Mouse (Mus musculus) heart, embryonic 12.5 days (tissue): ENCODE data around the gene Vegfa. TPM values are rescaled to one million over a fixed set of nuclear protein-coding genes. Genes with fewer than 3 reads are reported as not detected.

Experiments
- ATAC-seq: fragments of 200-750 bp; cut with Nextera tagmentation; 2 replicates; pipeline ENCODE4 v1.8.0; 2017; ENCODE audit warnings: moderate TSS enrichment, moderate library complexity; ENCODE audit not compliant: insufficient number of reproducible peaks, low FRiP score
- H3K27ac ChIP-seq: fragments of 300-500 bp; sonication (generic); 2 replicates; pipeline ENCODE4 v1.5.1; 2016; ENCODE audit warnings: mild to moderate bottlenecking, moderate library complexity; ENCODE audit not compliant: poor library complexity, severe bottlenecking
- H3K27me3 ChIP-seq: fragments of 300-500 bp; sonication (generic); replicated peaks from 2 replicates; pipeline ENCODE4 v1.6.1; 2016; ENCODE audit warnings: mild to moderate bottlenecking, moderate library complexity
- H3K36me3 ChIP-seq: fragments of 300-500 bp; sonication (generic); 2 replicates; pipeline ENCODE4 v1.6.1; 2016; ENCODE audit warnings: mild to moderate bottlenecking, moderate library complexity
- H3K4me1 ChIP-seq: fragments of 300-500 bp; sonication (generic); replicated peaks from 2 replicates; pipeline ENCODE4 v1.6.1; 2016; ENCODE audit warnings: mild to moderate bottlenecking
- H3K4me2 ChIP-seq: fragments of 300-500 bp; sonication (generic); 2 replicates; pipeline ENCODE4 v1.6.1; 2016; ENCODE audit warnings: mild to moderate bottlenecking, moderate library complexity
- H3K4me3 ChIP-seq: fragments of 300-500 bp; sonication (generic); 2 replicates; pipeline ENCODE4 v1.5.1; 2016; ENCODE audit warnings: mild to moderate bottlenecking
- H3K9ac ChIP-seq: fragments of 300-500 bp; sonication (generic); 2 replicates; pipeline ENCODE4 v1.6.1; 2016; ENCODE audit warnings: mild to moderate bottlenecking, moderate library complexity
- H3K9me3 ChIP-seq: fragments of 300-500 bp; sonication (generic); replicated peaks from 2 replicates; pipeline ENCODE4 v1.6.1; 2016; ENCODE audit warnings: mild to moderate bottlenecking, moderate library complexity
- WGBS: fragments of 180-500 bp; shearing (Covaris S2); methylation state at CpG from one replicate; pipeline ENCODE4 v1.1.7; 2016; 5-methylcytosine and 5-hydroxymethylcytosine counted together
- polyA plus RNA-seq: library from polyadenylated mRNA; unstranded; fragments of >200 nt; fragmentation: Nextera tagmentation; extraction: Ambion mirVana; gene quantifications from 2 replicates; pipeline ENCODE4 v1.2.1, GENCODE M21; 2016

The Vegfa gene
- polyA plus RNA-seq, 1 experiment from 2014 or later: 6.5 TPM

GRCm38 (mm10) chr17:45971800-45972199, 60.4 kb downstream of the Vegfa start:
- H3K4me1 ChIP-seq: peaks cover 5% of the 10 kb centered on the region; the same call in 1 of the 2 replicates
- no peak overlapping the region for H3K4me3 ChIP-seq
- H3K9me3 ChIP-seq: no peaks in the 10 kb centered on the region
- H3K4me2 ChIP-seq: no peak overlapping the region
- no peak overlapping the region for H3K27ac ChIP-seq
- WGBS: 85% methylated on average over 6 of the region's 6 CpGs
- no peaks in the 10 kb centered on the region for H3K36me3 ChIP-seq
- no peaks in the 10 kb centered on the region for H3K27me3 ChIP-seq
- no peak for ATAC-seq
- no peak overlapping the region for H3K9ac ChIP-seq

DNA sequence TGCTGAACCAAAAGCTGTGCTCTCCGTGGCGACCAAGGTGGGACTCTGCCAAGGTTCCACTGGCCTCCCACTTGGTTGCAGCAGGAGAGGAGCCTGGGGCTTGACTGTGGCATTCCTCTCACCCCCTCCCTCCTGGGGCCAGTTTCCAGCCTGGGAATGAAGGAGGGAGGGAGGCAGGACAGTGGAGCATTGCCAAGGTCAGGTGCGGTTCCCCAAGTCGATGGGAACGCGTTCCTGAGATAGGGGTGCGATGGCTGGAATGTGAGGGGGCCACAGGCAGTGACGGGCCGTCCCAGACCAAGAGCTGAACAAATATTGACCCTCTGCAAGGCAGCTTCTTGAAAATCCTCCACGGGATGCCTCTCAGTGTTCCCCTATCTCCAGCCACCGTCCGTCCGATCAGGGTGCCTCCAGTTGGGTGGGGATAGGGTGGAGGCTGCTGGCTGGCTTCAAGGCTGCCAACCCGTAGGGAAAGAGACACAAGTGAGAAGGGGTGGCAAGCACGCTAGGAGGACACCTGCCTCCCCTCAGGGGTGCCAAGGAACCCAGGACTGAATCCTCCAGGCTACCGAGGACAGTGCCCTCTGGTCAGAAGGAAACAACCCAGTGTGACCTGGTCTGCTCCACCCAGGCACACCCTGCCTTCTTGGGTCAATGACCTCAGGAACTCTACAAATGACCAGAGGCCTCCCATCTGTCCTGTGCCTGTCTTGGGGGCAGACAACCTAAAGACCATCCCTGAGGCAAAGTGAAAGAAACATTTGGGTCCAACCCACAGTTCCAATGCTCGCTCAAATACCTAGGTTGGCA, 61.2 kb downstream of the Vegfa start:
- peaks cover 5% of the 10 kb centered on the region; the same call in 1 of the 2 replicates for H3K4me1 ChIP-seq
- no peak overlapping the region for H3K27ac ChIP-seq
- H3K27me3 ChIP-seq: no peaks in the 10 kb centered on the region
- 69% methylated on average over 17 of the region's 17 CpGs for WGBS
- no peaks in the 10 kb centered on the region for H3K9me3 ChIP-seq
- no peak overlapping the region for H3K4me3 ChIP-seq
- no peak overlapping the region for H3K4me2 ChIP-seq
- no peaks in the 10 kb centered on the region for H3K36me3 ChIP-seq
- no peak overlapping the region for H3K9ac ChIP-seq
- no peak for ATAC-seq

- Histone ChIP-seq H3K9ac (no peak overlapping the region), H3K27me3 (no peaks in the 10 kb centered on the region), H3K4me3 (no peak overlapping the region), H3K4me1 (peaks cover 3% of the 10 kb centered on the region; the same call in 1 of the 2 replicates), H3K4me2 (no peak overlapping the region), H3K36me3 (no peaks in the 10 kb centered on the region), H3K27ac (no peak overlapping the region), H3K9me3 (no peaks in the 10 kb centered on the region)
- 63% methylated on average over 8 of the region's 8 CpGs for WGBS
- no peak for ATAC-seq
Measured at GRCm38 (mm10) chr17:45969596-45969995, 62.6 kb downstream of the Vegfa start.

GRCm38 (mm10) chr17:45968341-45968740, 63.8 kb downstream of the Vegfa start:
- no peaks in the 10 kb centered on the region for H3K27me3 ChIP-seq
- ATAC-seq: no peak
- no peak overlapping the region for H3K9ac ChIP-seq
- no peak overlapping the region for H3K27ac ChIP-seq
- H3K4me2 ChIP-seq: no peak overlapping the region
- 79% methylated on average over 11 of the region's 11 CpGs for whole genome bisulfite sequencing
- H3K36me3 ChIP-seq: no peaks in the 10 kb centered on the region
- no peak overlapping the region for H3K4me3 ChIP-seq
- H3K4me1 ChIP-seq: no peaks in the 10 kb centered on the region; the same call in 1 of the 2 replicates
- H3K9me3 ChIP-seq: no peaks in the 10 kb centered on the region

Other genes with a start within 250 kb of the Vegfa start
- gene Mrps18a, start 78.6 kb upstream of the Vegfa start, polyA plus RNA-seq: 121 and 125 TPM in 2 replicates
- gene Rsph9, start 111.8 kb upstream of the Vegfa start, polyA plus RNA-seq: 5.5 and 5.8 TPM in 2 replicates
- 34.0 and 35.6 TPM in 2 replicates for gene Mad2l1bp, start 121.2 kb upstream of the Vegfa start, polyA plus RNA-seq
- 34.5 and 39.1 TPM in 2 replicates for gene Gtpbp2, start 128.7 kb upstream of the Vegfa start, polyA plus RNA-seq
- gene Polh, start 170.3 kb upstream of the Vegfa start, polyA plus RNA-seq: 12.5 and 12.7 TPM in 2 replicates
- gene Xpo5, start 170.4 kb upstream of the Vegfa start, polyA plus RNA-seq: 29.9 and 32.4 TPM in 2 replicates
- 44.5 and 48.6 TPM in 2 replicates for gene Polr1c, start 215.7 kb upstream of the Vegfa start, polyA plus RNA-seq
- gene Yipf3, start 215.7 kb upstream of the Vegfa start, polyA plus RNA-seq: 66.6 and 72.0 TPM in 2 replicates
- gene Lrrc73, start 221.2 kb upstream of the Vegfa start, polyA plus RNA-seq: 0.89 and 0.91 TPM in 2 replicates